Mouse (Mus musculus): Measurements from ENCODE around the gene Gm49320. TPM values are rescaled to one million over a fixed set of nuclear protein-coding genes. Genes with fewer than 3 reads are reported as not detected.

Gm49320 gene
- total and polyA plus RNA-seq, 3 experiments: 2.0 TPM; not detected in 2

DNA sequence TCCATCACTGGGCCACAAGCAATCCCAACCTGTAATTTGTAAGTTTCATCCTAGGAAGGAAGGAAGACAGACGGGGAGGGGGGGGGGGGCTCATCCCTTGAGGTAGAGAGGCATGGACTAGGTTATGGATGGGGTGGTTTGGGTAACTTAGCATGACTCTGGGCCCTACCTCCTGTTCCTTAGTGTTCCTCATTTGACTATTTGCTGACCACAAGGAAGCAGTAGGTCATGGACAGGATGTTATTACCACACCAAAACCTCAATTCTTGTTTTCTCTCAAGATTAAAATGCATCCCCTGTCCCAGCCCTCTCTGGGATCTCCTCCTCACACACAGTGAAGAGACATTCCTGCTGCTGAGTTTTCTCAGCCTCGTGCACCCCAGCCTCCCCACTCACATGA, 37.3 kb upstream of the Gm49320 start (continued):
- TF ChIP-seq NRF1 (IDR thresholded peaks at IDR 0.05; ENCODE audit: insufficient read depth, low read depth, low read length, poor library complexity, severe bottlenecking): no peak
- TF ChIP-seq JUND (IDR thresholded peaks at IDR 0.05; ENCODE audit: low read depth, low read length): no peak

DNA sequence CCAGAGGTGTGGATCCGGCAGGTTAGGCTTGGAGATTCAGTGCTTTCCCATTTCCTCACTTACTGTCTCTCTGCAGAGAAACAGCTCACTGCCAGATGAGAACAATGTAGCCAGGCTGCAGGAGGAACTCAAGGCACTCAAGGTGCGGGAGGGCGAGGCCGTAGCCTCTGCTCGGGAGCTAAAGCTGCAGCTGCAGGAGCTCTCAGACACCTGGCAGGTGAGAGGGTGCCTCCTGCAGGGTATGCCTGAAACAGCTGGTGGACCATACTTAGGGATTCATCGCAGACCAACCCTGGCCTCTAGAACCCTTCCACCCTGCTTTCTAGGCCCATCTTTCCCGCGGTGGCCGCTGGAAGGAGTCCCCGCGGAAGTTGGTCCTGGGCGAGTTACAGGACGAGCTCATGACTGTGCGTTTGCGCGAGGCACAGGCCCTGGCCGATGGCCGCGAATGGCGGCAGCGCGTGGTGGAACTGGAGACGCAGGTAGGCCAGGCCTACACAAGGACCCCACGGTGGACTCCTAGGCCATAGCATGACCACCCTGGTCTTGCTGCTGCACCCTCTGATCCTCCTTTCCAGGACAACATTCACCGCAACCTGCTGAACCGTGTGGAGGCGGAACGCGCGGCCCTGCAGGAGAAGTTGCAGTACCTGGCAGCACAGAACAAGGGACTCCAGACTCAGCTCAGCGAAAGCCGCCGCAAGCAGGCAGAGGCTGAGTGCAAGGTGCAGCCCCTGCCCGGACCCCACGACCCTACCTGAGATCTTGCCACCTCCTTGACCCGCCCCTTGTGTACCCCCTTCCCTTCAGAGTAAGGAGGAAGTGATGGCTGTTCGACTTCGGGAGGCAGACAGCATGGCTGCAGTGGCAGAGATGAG, 33.2 kb upstream of the Gm49320 start:
- H3K79me2 ChIP-seq (ENCODE audit: control insufficient read depth, insufficient read depth, low read length, poor library complexity): no peaks in the 10 kb centered on the region
- no peaks in the 10 kb centered on the region for H3K4me1 ChIP-seq (ENCODE audit: control insufficient read depth in 1 of 2, insufficient read depth in 2 of 2, low read length in 2 of 2)
- H3K9me3 ChIP-seq (replicated peaks; ENCODE audit: insufficient read depth, low read length): no peaks in the 10 kb centered on the region
- no peaks in the 10 kb centered on the region for H3K27me3 ChIP-seq (ENCODE audit: control insufficient read depth in 1 of 2, insufficient read depth in 2 of 2, low read length in 2 of 2)
- H3K4me3 ChIP-seq (ENCODE audit: control insufficient read depth in 1 of 2, insufficient read depth in 1 of 2, low read depth in 2 of 2, low read length in 2 of 2): no peak overlapping the region
- H3K36me3 ChIP-seq (ENCODE audit: control insufficient read depth in 1 of 2, insufficient read depth in 2 of 2, low read length in 2 of 2): no peaks in the 10 kb centered on the region
- H3K9ac ChIP-seq (ENCODE audit: control insufficient read depth, low read depth, low read length, poor library complexity, severe bottlenecking): no peak overlapping the region
- no peak overlapping the region for H3K27ac ChIP-seq (ENCODE audit: control insufficient read depth, low read depth, low read length)
- no peak for DNase-seq (ENCODE audit: low read depth, low spot score)
- TF ChIP-seq MXI1 (IDR thresholded peaks at IDR 0.05; ENCODE audit: low read depth, low read length): no peak
- TF ChIP-seq POLR2A (IDR thresholded peaks at IDR 0.05; ENCODE audit: control insufficient read depth in 1 of 2, insufficient read depth in 1 of 2, low read depth in 1 of 2, low read length in 2 of 2, poor library complexity in 1 of 2): no peak
- TF ChIP-seq NRF1 (IDR thresholded peaks at IDR 0.05; ENCODE audit: insufficient read depth, low read depth, low read length, poor library complexity, severe bottlenecking): no peak
- no peak for TF ChIP-seq NELFE (IDR thresholded peaks at IDR 0.05; ENCODE audit: low read depth, low read length)
- TF ChIP-seq MYC (IDR thresholded peaks at IDR 0.05; ENCODE audit: low read depth, low read length): no peak
- TF ChIP-seq MEF2A (IDR thresholded peaks at IDR 0.05; ENCODE audit: extremely low read depth, insufficient replicate concordance, low read depth, low read length, poor library complexity, severe bottlenecking): no peak
- no peak for TF ChIP-seq POLR2AphosphoS2 (IDR thresholded peaks at IDR 0.05; ENCODE audit: low read length)
- TF ChIP-seq ETS1 (IDR thresholded peaks at IDR 0.05; ENCODE audit: low read depth, low read length): no peak
- TF ChIP-seq TAL1 (IDR thresholded peaks at IDR 0.05; ENCODE audit: low read length): no peak
- TF ChIP-seq EP300 (IDR thresholded peaks at IDR 0.05; ENCODE audit: low read depth in 1 of 2, low read length in 2 of 2): no peak
- no peak for TF ChIP-seq CTCF (IDR thresholded peaks at IDR 0.05 in 2 of 3, conservative IDR thresholded peaks at IDR 0.05 in 1 of 3; ENCODE audit: control insufficient read depth in 1 of 3, insufficient read depth in 1 of 3, low read depth in 2 of 3, low read length in 3 of 3, poor library complexity in 1 of 3, severe bottlenecking in 1 of 3)
- no peak for TF ChIP-seq ZC3H11A (IDR thresholded peaks at IDR 0.05; ENCODE audit: low read depth, low read length)
- TF ChIP-seq ZMIZ1 (IDR thresholded peaks at IDR 0.05; ENCODE audit: low read depth, low read length): no peak

DNA sequence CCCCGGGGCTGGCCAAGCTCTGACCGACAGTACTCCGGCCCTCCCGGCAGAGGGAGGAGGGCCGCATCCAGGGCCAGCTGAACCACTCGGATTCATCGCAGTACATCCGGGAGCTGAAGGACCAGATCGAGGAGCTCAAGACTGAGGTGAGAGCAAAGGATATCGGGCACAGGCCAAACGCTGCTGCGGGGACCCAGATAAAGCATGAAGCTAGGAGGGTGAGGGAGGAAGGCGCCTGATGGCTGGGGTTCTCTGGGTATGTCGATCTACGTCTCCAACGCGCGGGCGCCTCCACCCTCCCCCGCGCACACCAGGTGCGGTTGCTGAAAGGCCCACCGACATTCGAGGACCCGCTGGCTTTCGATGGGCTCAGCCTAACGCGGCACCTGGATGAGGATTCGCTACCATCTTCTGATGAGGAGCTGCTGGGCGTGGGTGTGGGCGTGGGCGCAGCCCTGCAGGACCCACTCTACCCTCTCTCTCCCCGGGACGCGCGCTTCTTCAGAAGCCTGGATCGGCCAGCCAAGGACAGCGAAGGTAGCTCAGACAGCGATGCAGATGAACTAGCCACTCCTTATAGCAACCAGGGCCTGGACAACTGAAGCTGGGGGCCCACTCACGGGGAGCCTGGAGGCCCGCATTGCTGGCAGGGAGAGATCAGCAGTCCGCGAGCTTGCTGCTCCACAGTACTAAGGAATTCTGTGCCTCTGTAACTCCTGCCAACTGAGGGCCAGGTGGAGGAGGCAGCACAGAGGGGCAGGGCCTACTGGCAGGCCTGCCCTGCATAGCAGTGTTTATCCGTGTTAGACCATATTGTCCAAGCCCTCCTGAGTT, 32.3 kb upstream of the Gm49320 start:
- Histone ChIP-seq H3K27ac (ENCODE audit: control insufficient read depth, low read depth, low read length) (no peak overlapping the region), H3K79me2 (ENCODE audit: control insufficient read depth, insufficient read depth, low read length, poor library complexity) (no peaks in the 10 kb centered on the region), H3K9me3 (replicated peaks; ENCODE audit: insufficient read depth, low read length) (no peaks in the 10 kb centered on the region), H3K9ac (ENCODE audit: control insufficient read depth, low read depth, low read length, poor library complexity, severe bottlenecking) (no peak overlapping the region), H3K4me1 (ENCODE audit: control insufficient read depth in 1 of 2, insufficient read depth in 2 of 2, low read length in 2 of 2) (no peaks in the 10 kb centered on the region), H3K36me3 (ENCODE audit: control insufficient read depth in 1 of 2, insufficient read depth in 2 of 2, low read length in 2 of 2) (no peaks in the 10 kb centered on the region), H3K4me3 (ENCODE audit: control insufficient read depth in 1 of 2, insufficient read depth in 1 of 2, low read depth in 2 of 2, low read length in 2 of 2) (no peak overlapping the region), H3K27me3 (ENCODE audit: control insufficient read depth in 1 of 2, insufficient read depth in 2 of 2, low read length in 2 of 2) (no peaks in the 10 kb centered on the region)
- TF ChIP-seq BHLHE40 (IDR thresholded peaks at IDR 0.05; ENCODE audit: borderline replicate concordance, low read depth, low read length) (no peak), MEF2A (IDR thresholded peaks at IDR 0.05; ENCODE audit: extremely low read depth, insufficient replicate concordance, low read depth, low read length, poor library complexity, severe bottlenecking) (no peak), ELF1 (IDR thresholded peaks at IDR 0.05; ENCODE audit: low read depth, low read length) (no peak), NRF1 (IDR thresholded peaks at IDR 0.05; ENCODE audit: insufficient read depth, low read depth, low read length, poor library complexity, severe bottlenecking) (no peak), SIN3A (IDR thresholded peaks at IDR 0.05; ENCODE audit: low read length) (no peak), TCF12 (IDR thresholded peaks at IDR 0.05; ENCODE audit: low read depth, low read length) (no peak), ZNF384 (IDR thresholded peaks at IDR 0.05; ENCODE audit: low read depth, low read length) (no peak), RCOR1 (IDR thresholded peaks at IDR 0.05; ENCODE audit: low read depth, low read length) (no peak), TAL1 (IDR thresholded peaks at IDR 0.05; ENCODE audit: low read length) (no peak), USF2 (IDR thresholded peaks at IDR 0.05; ENCODE audit: borderline replicate concordance in 1 of 2, insufficient read depth in 1 of 2, low read depth in 1 of 2, low read length in 2 of 2) (no peak), RAD21 (IDR thresholded peaks at IDR 0.05; ENCODE audit: low read depth, low read length) (no peak), POLR2AphosphoS2 (IDR thresholded peaks at IDR 0.05; ENCODE audit: low read length) (no peak), GATA1 (IDR thresholded peaks at IDR 0.05; ENCODE audit: low read depth, low read length) (no peak)
- no peak for DNase-seq (ENCODE audit: low read depth, low spot score)
